Mouse (Mus musculus) right cerebral cortex, postnatal 10 days (tissue): ENCODE results near the gene Mblac1.
"Not testable (repeated sequence)": the region's sequence is repeated elsewhere in the genome, so short reads cannot be mapped to it uniquely, and the experiment has no call there.

Experiments used
- DNase-seq, 2 experiments: peaks; one replicate each; pipeline ENCODE4 v3.0.0; 2021; ENCODE audit warnings: low spot score in 2 of 2

The Mblac1 gene

DNA sequence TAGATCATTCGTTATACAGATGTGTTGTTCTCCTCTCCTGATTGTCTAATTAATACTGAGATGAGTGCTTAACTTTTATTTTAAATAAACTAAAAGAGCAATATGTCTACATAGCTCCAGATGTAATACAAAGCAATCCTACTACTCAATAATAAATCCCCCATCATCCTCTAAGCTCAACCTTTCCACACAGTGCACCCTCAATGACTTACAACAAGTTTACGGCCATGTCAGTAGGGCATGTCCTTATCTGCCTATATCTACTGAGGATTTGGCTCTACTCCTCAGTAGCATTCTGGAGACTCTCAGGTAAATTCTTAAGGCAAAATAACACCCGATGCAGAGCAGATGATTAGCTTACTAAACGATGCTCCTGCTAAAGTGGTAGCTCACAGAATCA lies 13.8 kb downstream of the Mblac1 start:
- no peak for DNase-seq

DNA sequence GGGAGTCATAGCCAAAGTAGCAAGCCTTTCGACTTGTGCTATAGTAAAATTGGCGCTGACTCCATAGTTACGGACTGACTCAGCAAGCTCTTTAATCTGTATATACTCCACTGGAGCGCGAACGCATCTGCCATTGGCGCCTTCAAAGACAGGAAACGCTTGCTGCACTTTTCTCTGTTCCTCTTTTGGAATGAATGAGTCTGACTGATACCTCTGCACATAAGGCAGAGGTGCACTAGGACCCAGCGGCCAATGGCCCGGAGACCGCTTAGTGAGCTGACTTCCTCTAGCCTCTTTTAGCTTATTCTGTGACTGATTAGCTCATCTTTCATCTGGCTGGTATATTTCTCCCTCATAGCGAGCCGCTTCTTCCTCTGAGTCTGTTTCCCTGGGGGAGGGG lies 22.5 kb downstream of the Mblac1 start:
- DNase-seq: not testable (repeated sequence)

- DNase-seq: no peak
Observed at GRCm38 (mm10) chr5:138219864-138220263, 25.8 kb downstream of the Mblac1 start.

DNA sequence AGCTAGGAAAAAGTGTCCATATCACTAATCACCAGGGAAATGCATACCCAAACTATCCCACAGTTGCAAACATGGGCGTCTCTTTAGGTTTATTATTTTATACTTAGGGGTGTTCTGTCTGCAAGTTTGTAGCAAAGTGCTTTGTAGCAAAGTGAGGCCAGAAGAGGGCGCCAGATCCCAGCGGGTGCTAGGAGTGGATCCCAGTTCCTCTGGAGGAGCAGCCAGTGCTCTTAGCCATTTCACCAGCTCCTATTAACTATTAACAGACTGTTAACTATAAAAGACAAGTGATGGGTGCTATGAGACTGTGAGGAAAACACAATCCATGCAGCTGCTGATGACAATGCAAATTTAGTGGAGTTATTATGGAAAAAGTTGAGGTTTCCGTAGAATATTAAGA lies 28.0 kb downstream of the Mblac1 start:
- DNase-seq: peak; percentile 73 to 89

- DNase-seq: peak; percentile 38 to 51
Observed at GRCm38 (mm10) chr5:138223287-138223686, 29.2 kb downstream of the Mblac1 start.

GRCm38 (mm10) chr5:138225700-138226099 lies 31.6 kb downstream of the Mblac1 start, which contains the start of gene Nxpe5:
Gene Nxpe5, plus strand, starts transcription at chr5:138225898.
- no peak for DNase-seq

DNA sequence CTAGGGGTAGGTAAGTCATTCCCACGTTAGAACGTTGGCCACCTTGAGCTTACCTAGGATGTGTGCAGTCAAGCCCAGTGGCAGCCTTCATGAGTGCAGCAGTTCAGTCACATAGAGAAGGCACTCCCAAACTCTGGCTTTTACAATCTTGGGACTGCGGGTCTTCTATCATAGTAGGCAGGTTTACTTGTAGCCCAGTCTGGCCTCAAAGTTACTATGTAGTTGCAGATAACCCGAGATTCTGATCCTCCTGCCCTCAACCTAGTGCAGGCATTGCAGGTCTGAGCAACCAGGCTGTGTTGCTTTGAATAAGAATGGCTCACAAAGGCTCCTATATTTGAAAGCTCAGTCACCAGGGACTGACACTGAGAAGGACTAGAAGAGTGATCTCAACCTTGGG lies 32.4 kb downstream of the Mblac1 start:
- no peak for DNase-seq

DNA sequence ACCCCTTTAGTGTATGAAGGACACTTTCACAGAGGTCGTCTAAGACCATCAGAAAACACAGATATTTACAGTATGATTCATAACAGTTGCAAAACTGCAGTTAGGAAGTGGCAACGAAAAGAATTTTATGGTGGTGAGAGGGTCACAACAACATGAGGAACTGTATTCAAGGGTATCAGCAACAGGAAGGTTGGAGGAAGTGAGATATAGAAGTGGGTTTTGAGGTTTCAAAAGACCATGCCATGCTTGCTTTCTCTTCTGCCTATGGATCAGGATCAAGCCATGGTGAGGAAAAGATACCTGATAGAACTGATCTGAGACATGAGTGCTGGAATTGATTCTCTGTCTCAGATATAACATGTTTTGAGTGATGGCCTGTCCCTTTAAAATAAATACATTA lies 33.3 kb downstream of the Mblac1 start:
- no peak for DNase-seq

DNA sequence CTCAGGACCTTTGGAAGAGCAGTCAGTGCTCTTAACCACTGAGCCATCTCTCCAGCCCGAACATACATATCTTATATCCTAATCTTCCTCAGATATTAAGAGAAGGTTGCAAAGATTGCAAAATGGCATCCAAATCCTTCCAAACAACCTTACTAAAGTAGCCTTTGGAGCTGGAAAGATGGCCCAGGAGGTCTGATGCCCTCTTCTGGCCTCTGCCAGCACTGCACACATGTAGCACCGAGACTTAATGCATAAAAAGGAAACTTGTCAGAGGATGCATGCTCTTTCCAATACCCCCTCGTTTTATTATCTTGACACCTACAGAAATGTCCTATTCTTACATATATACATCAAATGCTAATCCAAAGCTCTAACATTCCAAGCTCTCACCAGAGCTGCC lies 33.9 kb downstream of the Mblac1 start:
- peak in 1 of 2 experiments; percentile 34 for DNase-seq

DNA sequence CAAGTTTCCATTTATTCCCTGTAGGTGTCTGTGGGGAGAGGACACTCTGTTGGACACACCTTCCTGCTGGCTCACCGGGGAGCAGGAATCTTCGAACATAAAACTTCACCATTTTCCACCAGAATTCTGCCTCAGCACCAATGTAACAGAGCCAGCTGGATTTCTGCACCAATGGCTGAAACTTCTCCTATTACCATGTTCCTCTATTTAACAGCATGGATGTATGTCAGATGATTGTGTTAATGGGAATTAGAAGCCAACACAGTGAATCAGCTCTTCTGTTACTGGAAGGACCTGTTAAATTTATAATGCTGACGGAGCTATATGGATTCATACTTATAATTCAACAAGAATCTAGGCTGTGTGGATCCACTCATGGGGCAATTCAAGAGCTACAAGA lies 35.4 kb downstream of the Mblac1 start:
- DNase-seq: no peak

DNA sequence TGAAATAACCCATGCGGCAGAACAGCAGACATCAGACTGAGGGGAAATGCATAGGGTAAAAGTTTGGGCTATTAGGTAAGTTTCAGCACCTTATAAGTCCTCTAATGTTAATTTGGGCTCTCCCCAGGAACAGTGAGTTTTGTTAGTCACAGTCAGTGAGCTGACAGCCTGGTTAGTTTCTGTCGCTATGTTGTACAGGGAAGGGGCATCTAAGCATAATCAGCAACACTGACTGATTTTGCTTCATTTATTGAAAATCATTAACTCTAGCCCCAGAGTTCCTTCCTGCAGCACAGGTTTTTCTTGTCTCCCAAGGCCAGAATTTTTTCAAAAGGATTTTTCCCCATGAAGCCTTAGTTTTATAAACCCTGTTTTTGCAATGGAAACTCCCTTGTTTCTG lies 39.7 kb downstream of the Mblac1 start:
- no peak for DNase-seq

- DNase-seq: no peak
Observed at GRCm38 (mm10) chr5:138234224-138234623, 40.1 kb downstream of the Mblac1 start.

DNA sequence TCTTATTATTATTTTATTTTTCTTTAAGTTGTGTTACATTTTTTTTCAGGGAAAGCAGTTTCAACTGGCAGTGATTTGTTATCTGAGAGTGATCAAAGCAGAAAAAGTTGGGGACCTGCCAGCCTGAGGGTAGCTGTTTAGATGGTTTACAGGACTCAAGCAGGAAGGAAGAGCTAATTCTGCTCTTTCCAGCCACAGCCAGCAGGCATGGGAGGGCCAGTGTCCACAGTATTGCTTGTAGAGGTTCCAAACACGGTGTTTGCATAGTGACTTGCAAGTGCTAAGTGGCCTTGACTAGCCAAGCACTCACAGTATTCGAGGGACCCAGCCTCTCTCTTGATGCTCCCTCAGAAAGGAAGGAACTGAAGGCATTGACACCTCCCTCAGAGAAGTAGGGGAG lies 47.4 kb downstream of the Mblac1 start:
- DNase-seq: no peak
